Mouse (Mus musculus) c-Kit-negative CD71-positive TER-119-positive erythroid progenitor cells, embryonic 14.5 days (primary cell): ENCODE measurements around the gene Chst8.
A peak's percentile ranks its signal among the peaks of the same experiment; 100 is the strongest.

Experiments used
- DNase-seq: peaks from one replicate; pipeline ENCODE4 v3.0.0-alpha.2; 2013; ENCODE audit warnings: low read depth, low spot score

The Chst8 gene

GRCm38 (mm10) chr7:34812531-34813111, at the start of gene Chst8:
Chst8 (minus strand) TSS chr7:34812711.
- no peak for DNase-seq

GRCm38 (mm10) chr7:34858291-34858690, 45.8 kb upstream of the Chst8 start:
- no peak for DNase-seq

- DNase-seq = no peak
Observed at GRCm38 (mm10) chr7:34854781-34855352, 42.4 kb upstream of the Chst8 start.

- no peak for DNase-seq
Observed at GRCm38 (mm10) chr7:34853393-34853792, 40.9 kb upstream of the Chst8 start.

GRCm38 (mm10) chr7:34849660-34850059, 37.1 kb upstream of the Chst8 start:
- DNase-seq = peak; percentile 11

GRCm38 (mm10) chr7:34848811-34849210, 36.3 kb upstream of the Chst8 start:
- DNase-seq = no peak

- no peak for DNase-seq
Observed at GRCm38 (mm10) chr7:34847900-34848299, 35.4 kb upstream of the Chst8 start.

- DNase-seq = no peak
Observed at GRCm38 (mm10) chr7:34847410-34847809, 34.9 kb upstream of the Chst8 start.

GRCm38 (mm10) chr7:34838749-34839148, 26.2 kb upstream of the Chst8 start:
- no peak for DNase-seq

- DNase-seq = no peak
Observed at GRCm38 (mm10) chr7:34838231-34838630, 25.7 kb upstream of the Chst8 start.

GRCm38 (mm10) chr7:34826255-34826909, 13.9 kb upstream of the Chst8 start:
- DNase-seq = peak; percentile 24

GRCm38 (mm10) chr7:34821587-34821986, 9.1 kb upstream of the Chst8 start:
- no peak for DNase-seq

- DNase-seq = no peak
Observed at GRCm38 (mm10) chr7:34820554-34820953, 8.0 kb upstream of the Chst8 start.

- DNase-seq = no peak
Observed at GRCm38 (mm10) chr7:34819796-34820195, 7.3 kb upstream of the Chst8 start.

GRCm38 (mm10) chr7:34818660-34819059, 6.1 kb upstream of the Chst8 start:
- no peak for DNase-seq

GRCm38 (mm10) chr7:34816981-34817380, 4.5 kb upstream of the Chst8 start:
- no peak for DNase-seq

- no peak for DNase-seq
Observed at GRCm38 (mm10) chr7:34814801-34815200, 2.3 kb upstream of the Chst8 start.

- no peak for DNase-seq
Observed at GRCm38 (mm10) chr7:34811531-34812526, 682 bp downstream of the Chst8 start.

GRCm38 (mm10) chr7:34811060-34811459, 1.5 kb downstream of the Chst8 start:
- DNase-seq = no peak

GRCm38 (mm10) chr7:34806307-34806706, 6.2 kb downstream of the Chst8 start:
- DNase-seq = no peak

- no peak for DNase-seq
Observed at GRCm38 (mm10) chr7:34805691-34806205, 6.8 kb downstream of the Chst8 start.

GRCm38 (mm10) chr7:34805042-34805441, 7.5 kb downstream of the Chst8 start:
- DNase-seq = no peak
